Mouse (Mus musculus): Measurements from ENCODE around the gene S1pr3.

DNA sequence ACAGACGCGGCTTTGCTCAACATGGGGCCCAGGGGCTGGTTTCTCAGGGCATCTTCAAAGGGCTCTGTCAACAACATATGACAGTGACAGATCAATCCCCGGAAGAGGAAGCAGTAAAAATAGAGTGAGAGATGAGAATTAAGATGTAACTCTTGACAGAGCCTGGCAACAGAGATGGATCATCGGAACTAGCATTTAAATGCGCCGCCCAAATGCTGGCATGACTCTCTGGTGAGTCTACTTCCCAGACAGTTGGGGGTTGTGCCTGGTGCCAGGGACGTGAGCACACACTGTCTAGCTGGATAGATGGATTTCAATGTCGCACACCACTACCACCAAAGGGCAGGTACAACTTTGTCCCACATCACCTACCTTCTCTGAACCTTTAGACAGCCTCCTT lies 34.5 kb downstream of the S1pr3 start:
- TF ChIP-seq CTCF (IDR thresholded peaks at IDR 0.05; ENCODE audit: control insufficient read depth, insufficient read depth, low read length): no peak
- no peak for TF ChIP-seq POLR2A (IDR thresholded peaks at IDR 0.05; ENCODE audit: borderline replicate concordance, control insufficient read depth, low read depth, low read length)
